Comparison of ENCODE assay signal across 15 mouse cellular contexts in genomic region chr9:48961314-48961713, GRCm38 (mm10). TPM values are rescaled to one million over a fixed set of nuclear protein-coding genes. Genes with fewer than 3 reads are reported as not detected.
DNase-seq lines count a peak whose midpoint lies in the region; ATAC-seq and TF ChIP-seq lines count a peak whose summit lies in the region.
"Had no signal": no experiment of that assay in that cellular context is flagged by ENCODE, and none has a peak within 500 bp of the region (broad histone marks: within the 10 kb centered on the region; RNA-seq: fewer than 3 reads in every experiment).

No protein-coding gene starts in this region.

- ATAC-seq in forebrain, embryonic 14.5 days = no peak
- ATAC-seq in midbrain, embryonic 12.5 days (ENCODE audit: low FRiP score, low read depth) = no peak
- no peak for ATAC-seq in activated CD4-positive, CD25-positive, alpha-beta regulatory T cell, adult 4 months

- H3K9me3 ChIP-seq in E14TG2a.4 (ENCODE audit: low read length) = no peaks in the 10 kb centered on the region
- H3K9me3 ChIP-seq in forebrain, embryonic 14.5 days (replicated peaks; ENCODE audit: control insufficient read depth, low read length) = no peaks in the 10 kb centered on the region
- H3K9me3 ChIP-seq in midbrain, embryonic 12.5 days = no peaks in the 10 kb centered on the region

- TF ChIP-seq CTCF in E14TG2a.4 (conservative IDR thresholded peaks at IDR 0.05; ENCODE audit: low read length) = no peak

- H3K4me3 ChIP-seq in E14TG2a.4 (replicated peaks; ENCODE audit: low read length) = peak overlapping the region; percentile 51
- no peak overlapping the region for H3K4me3 ChIP-seq in forebrain, embryonic 14.5 days (ENCODE audit: low read depth, low read length)
- no peak overlapping the region for H3K4me3 ChIP-seq in midbrain, embryonic 12.5 days

- H3K36me3 ChIP-seq in E14TG2a.4 (ENCODE audit: insufficient read depth, low read length) = no peaks in the 10 kb centered on the region
- no peaks in the 10 kb centered on the region for H3K36me3 ChIP-seq in forebrain, embryonic 14.5 days (ENCODE audit: control insufficient read depth, insufficient read depth, low read length)
- H3K36me3 ChIP-seq in midbrain, embryonic 12.5 days = no peaks in the 10 kb centered on the region

- H3K4me1 ChIP-seq in E14TG2a.4 (replicated peaks; ENCODE audit: low read depth, low read length) = peaks cover 56% of the 10 kb centered on the region
- H3K4me1 ChIP-seq in forebrain, embryonic 14.5 days (ENCODE audit: control insufficient read depth, insufficient read depth, low read length) = no peaks in the 10 kb centered on the region
- 0 out of 2 replicates have a peak, but pooled peaks cover 8% of the 10 kb centered on the region for H3K4me1 ChIP-seq in midbrain, embryonic 12.5 days

- no peak overlapping the region for H3K9ac ChIP-seq in forebrain, embryonic 14.5 days (ENCODE audit: low read length)
- no peak overlapping the region for H3K9ac ChIP-seq in midbrain, embryonic 12.5 days (replicated peaks)
- H3K9ac ChIP-seq: liver, embryonic 14.5 days had no signal

- 18% methylated on average over 12 of the region's 12 CpGs for WGBS in forebrain, embryonic 14.5 days
- 35% methylated on average over 12 of the region's 12 CpGs for WGBS in midbrain, embryonic 12.5 days

- H3K27ac ChIP-seq in forebrain, embryonic 14.5 days (ENCODE audit: low read depth, low read length) = no peak overlapping the region
- no peak overlapping the region for H3K27ac ChIP-seq in midbrain, embryonic 12.5 days (replicated peaks)
- H3K27ac ChIP-seq: liver, embryonic 14.5 days; macrophage; stomach, postnatal 0 days had no signal

- no peak overlapping the region for H3K4me2 ChIP-seq in forebrain, embryonic 14.5 days (ENCODE audit: low read length)
- H3K4me2 ChIP-seq in midbrain, embryonic 12.5 days (replicated peaks) = peak overlapping the region; percentile 22

- DNase-seq in embryo, embryonic 10.5 days (ENCODE audit: low spot score) = peak; percentile 23
- DNase-seq in embryo, embryonic 11 days = no peak
- peak; percentile 7 for DNase-seq in forebrain, embryonic 14.5 days (ENCODE audit: low spot score)
- no peak for DNase-seq in testis, postnatal 10 days (ENCODE audit: low spot score)
- DNase-seq in kidney, postnatal 36 days = no peak
- DNase-seq: adrenal gland, postnatal 10 days; cerebellum, adult 11 months; gastrocnemius, postnatal 25 days; kidney, postnatal 10 days had no signal

- H3K27me3 ChIP-seq in E14TG2a.4 (ENCODE audit: insufficient read depth, low read length) = peaks cover 55% of the 10 kb centered on the region
- peaks cover 10% of the 10 kb centered on the region for H3K27me3 ChIP-seq in forebrain, embryonic 14.5 days (replicated peaks; ENCODE audit: control insufficient read depth, insufficient read depth, low read length)
- peaks cover 3% of the 10 kb centered on the region; the same call in 1 of the 2 replicates for H3K27me3 ChIP-seq in midbrain, embryonic 12.5 days

RNA-seq across cellular contexts. Expression of gene Htr3b, which starts 3.5 kb away (rescaled TPM):
- polyA plus RNA-seq in forebrain, embryonic 14.5 days (2014; fragmentation: Nextera tagmentation; extraction: Ambion mirVana) = not detected in 2 replicates
- polyA plus RNA-seq in midbrain, embryonic 12.5 days (2016; fragmentation: Nextera tagmentation; extraction: Ambion mirVana) = not detected in 2 replicates
- not detected for polyA plus RNA-seq in activated CD4-positive, CD25-positive, alpha-beta regulatory T cell, adult 4 months (2017; shearing (Covaris generic))
- polyA plus RNA-seq: macrophage had no signal

RNA-seq across cellular contexts. Expression of gene Usp28, which starts 23.9 kb away (rescaled TPM):
- 19.5 and 27.4 TPM in 2 replicates for polyA plus RNA-seq in forebrain, embryonic 14.5 days (2014; fragmentation: Nextera tagmentation; extraction: Ambion mirVana)
- 46.3 and 53.9 TPM in 2 replicates for polyA plus RNA-seq in midbrain, embryonic 12.5 days (2016; fragmentation: Nextera tagmentation; extraction: Ambion mirVana)
- 10 to 100 TPM; 27.5 to 49.6 TPM for polyA plus RNA-seq in activated CD4-positive, CD25-positive, alpha-beta regulatory T cell, adult 4 months (2017; shearing (Covaris generic))

RNA-seq across cellular contexts. Expression of gene Htr3a, which starts 50.4 kb away (rescaled TPM):
- 4.2 and 4.8 TPM in 2 replicates for polyA plus RNA-seq in forebrain, embryonic 14.5 days (2014; fragmentation: Nextera tagmentation; extraction: Ambion mirVana)
- 0.22 and 0.48 TPM in 2 replicates for polyA plus RNA-seq in midbrain, embryonic 12.5 days (2016; fragmentation: Nextera tagmentation; extraction: Ambion mirVana)
- not detected for polyA plus RNA-seq in activated CD4-positive, CD25-positive, alpha-beta regulatory T cell, adult 4 months (2017; shearing (Covaris generic))
- polyA plus RNA-seq: liver, embryonic 14.5 days; macrophage had no signal

Comparison
In these comparisons a context has a peak if more than half of its experiments do, and no peak if none do; other contexts are left out.
1. DNase-seq: peak in embryo, embryonic 10.5 days (single experiment) and forebrain, embryonic 14.5 days (single experiment); none in embryo, embryonic 11 days (single experiment), testis, postnatal 10 days (single experiment) and kidney, postnatal 36 days (0 of 2).